Mouse (Mus musculus) layer of hippocampus, adult 2 months (tissue): Measurements from ENCODE around the gene Gm5134. TPM values are rescaled to one million over a fixed set of nuclear protein-coding genes. Genes with fewer than 3 reads are reported as not detected.

Source experiments
- DNase-seq, 2 experiments: peaks; one replicate each; pipeline ENCODE4 v3.0.0; 2022; ENCODE audit warnings: low spot score in 2 of 2
- H3K27ac ChIP-seq: fragments of 200-600 bp; 2 replicates; pipeline ENCODE4 v1.8.1; 2022
- H3K4me3 ChIP-seq: fragments of 200-600 bp; 2 replicates; pipeline ENCODE4 v1.8.1; 2022; ENCODE audit warnings: mild to moderate bottlenecking
- CTCF ChIP-seq: fragments of 200-600 bp; conservative IDR thresholded peaks from 2 replicates; pipeline ENCODE4 v1.8.1; 2022; ENCODE audit warnings: antibody characterized with exemption, mild to moderate bottlenecking, moderate library complexity
- microRNA-seq, 2 experiments: library from miRNA; unstranded; fragments of <30 nt; microRNA quantifications; one replicate each; pipeline ENCODE4 v1.2.0; 2021
- total RNA-seq, 2 experiments: library from RNA; stranded (reverse); gene quantifications; 2 replicates each; pipeline ENCODE4 v1.2.3; 2021

The Gm5134 gene
- total RNA-seq, 2 experiments from 2014 or later = not detected

DNA sequence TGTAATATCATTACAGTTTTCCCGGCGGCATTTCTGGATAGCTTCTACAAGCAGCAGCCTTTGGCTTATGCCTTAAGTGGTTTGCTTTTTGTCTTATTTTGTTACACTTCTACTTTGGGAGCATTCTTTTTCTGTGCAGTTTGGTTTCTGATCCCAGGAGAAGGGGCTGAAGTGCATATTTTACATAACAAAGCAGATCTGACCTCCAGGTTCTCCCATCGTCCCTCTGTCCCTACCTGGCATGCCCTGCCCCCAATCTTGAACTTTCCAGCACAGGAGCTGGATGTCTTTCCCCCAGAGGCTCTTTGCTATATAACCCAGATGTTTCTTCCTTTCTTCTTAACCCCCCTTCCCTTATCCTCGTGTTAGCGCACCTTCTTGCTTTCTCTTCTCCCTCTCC is 91.0 kb downstream of the Gm5134 start:
- no peak for TF ChIP-seq CTCF
- Histone ChIP-seq H3K4me3 (no peak overlapping the region), H3K27ac (no peak overlapping the region)
- no peak for DNase-seq

DNA sequence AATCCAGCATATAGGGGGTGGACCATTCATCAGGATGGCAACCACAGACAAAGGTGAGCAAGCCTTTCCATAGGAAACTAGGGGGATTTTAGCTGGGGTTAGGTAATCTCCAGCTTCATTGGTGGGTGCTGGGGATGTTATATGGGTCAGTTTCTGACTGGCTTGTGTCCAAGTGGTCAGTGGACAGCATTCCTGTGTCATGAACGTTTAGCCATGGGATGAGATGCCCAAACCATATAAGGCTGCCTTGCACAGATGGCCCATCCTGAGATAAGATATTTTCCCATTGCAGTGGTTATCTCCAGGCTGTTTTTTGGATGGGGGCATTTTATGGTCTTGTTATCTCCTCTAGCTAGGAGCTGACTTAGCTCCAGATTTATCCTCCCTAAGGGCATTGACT is 92.4 kb downstream of the Gm5134 start:
- no peak for TF ChIP-seq CTCF
- Histone ChIP-seq H3K4me3 (no peak overlapping the region), H3K27ac (no peak overlapping the region)
- DNase-seq = no peak

DNA sequence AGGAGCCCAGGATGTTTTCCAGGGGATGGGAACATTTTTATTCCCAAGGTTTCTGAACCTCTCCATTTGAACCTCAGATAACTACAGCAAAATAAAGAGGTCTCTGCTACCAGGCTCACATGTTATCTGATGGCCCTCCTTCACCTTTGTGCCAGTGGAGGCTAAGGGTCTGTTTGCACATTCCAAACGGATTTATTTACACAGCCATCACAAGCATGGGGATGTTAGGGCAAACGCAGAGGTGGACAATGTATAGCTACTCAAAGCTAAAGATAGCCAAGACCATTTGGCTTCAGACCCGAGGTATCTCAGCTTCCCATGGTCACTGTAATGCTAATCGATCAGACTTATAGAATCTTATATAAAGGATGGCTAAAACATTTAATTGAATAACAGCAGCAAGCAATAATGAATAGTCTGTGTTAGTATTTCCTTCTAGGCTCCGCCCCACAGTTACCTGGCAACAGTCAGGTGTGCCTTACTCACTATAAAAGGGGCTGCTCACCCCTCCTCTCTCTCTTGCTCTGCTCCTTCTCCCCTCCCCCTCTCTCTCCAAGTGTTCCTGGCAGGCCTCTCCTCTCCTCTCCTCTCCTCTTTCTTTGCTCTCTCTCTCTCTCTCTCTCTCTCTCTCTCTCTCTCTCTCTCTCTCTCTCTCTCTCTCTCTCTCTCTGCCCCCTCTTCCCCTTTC is 93.0 kb downstream of the Gm5134 start:
- Histone ChIP-seq H3K4me3 (no peak overlapping the region), H3K27ac (no peak overlapping the region)
- no peak for DNase-seq
- TF ChIP-seq CTCF = no peak

DNA sequence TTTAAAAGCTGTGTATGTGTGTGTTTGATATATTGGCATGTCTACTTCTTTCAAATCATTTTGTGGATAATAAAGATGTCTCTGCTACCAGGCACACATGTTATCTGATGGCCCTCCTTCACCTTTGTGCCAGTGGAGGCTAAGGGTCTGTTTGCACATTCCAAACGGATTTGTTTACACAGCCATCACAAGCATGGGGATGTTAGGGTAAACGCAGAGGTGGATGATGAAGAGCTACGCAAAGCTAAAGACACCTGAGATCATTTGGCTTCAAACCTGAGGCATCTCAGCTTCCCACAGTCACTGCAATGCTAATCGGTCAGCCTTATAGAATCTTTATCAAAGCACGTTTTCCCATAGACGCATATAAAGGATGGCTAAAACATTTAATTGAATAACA is 94.7 kb downstream of the Gm5134 start:
- H3K27ac ChIP-seq = no peak overlapping the region
- no peak overlapping the region for H3K4me3 ChIP-seq
- no peak for TF ChIP-seq CTCF
- no peak for DNase-seq

DNA sequence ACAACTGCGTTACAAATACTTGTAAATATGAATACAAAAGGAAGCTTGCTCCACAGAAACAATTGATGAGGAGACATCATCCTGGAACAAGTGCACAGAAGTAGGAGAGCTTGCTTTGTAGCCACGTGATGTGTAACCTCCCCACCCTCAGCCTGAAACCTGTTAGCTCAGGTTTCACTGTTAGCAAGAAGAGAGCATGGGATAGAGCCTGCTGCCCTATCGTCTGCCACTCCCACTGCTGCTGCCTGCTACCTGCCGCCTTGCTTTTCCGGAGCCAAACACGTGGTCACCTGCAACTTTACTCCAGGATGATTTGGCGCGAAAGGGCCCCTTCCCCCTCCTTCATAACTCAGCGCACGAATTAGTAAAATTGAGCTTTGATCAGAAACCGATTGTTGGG is 97.5 kb downstream of the Gm5134 start:
- Histone ChIP-seq H3K27ac (no peak overlapping the region), H3K4me3 (no peak overlapping the region)
- DNase-seq = no peak
- TF ChIP-seq CTCF = no peak

Small RNA genes lying within 50 kb of the gene (microRNA-seq; reads per million reads assigned to microRNA genes)
- gene Mir6409 = 0 reads per million in 2 experiments

Other genes with a start within 250 kb of the Gm5134 start
- 10 to 100 TPM; 68.0 to 70.4 TPM for gene Cabin1, start 190.2 kb upstream of the Gm5134 start, total RNA-seq
- gene Ddt, start 181.1 kb upstream of the Gm5134 start, total RNA-seq = 10 to 100 TPM; 42.3 to 46.4 TPM
- under 1 TPM in 1 of 2 experiments, not detected in 1; 0.56 TPM for gene Gm20441, start 173.6 kb upstream of the Gm5134 start, total RNA-seq
- gene Gstt3, start 173.1 kb upstream of the Gm5134 start, total RNA-seq = 1 to 10 TPM; 1.6 to 1.8 TPM
- gene Gstt1, start 155.9 kb upstream of the Gm5134 start, total RNA-seq = 1 to 10 TPM; 6.7 to 7.2 TPM
- not detected for gene Gstt4, start 132.0 kb upstream of the Gm5134 start, total RNA-seq
- 1 to 10 TPM; 4.7 TPM for gene Gstt2, start 117.1 kb upstream of the Gm5134 start, total RNA-seq
- gene Mif, start 94.3 kb upstream of the Gm5134 start, total RNA-seq = 100 to 1,000 TPM; 439 to 454 TPM
- gene Derl3, start 61.1 kb upstream of the Gm5134 start, total RNA-seq = 1 to 10 TPM; 3.2 to 5.0 TPM
- 10 to 100 TPM; 83.3 to 83.6 TPM for gene Smarcb1, start 32.9 kb upstream of the Gm5134 start, total RNA-seq
- gene Chchd10, start 21.4 kb upstream of the Gm5134 start, total RNA-seq = 100 to 1,000 TPM; 328 to 340 TPM
- 1 to 10 TPM; 1.5 to 1.8 TPM for gene Mmp11, start 18.0 kb upstream of the Gm5134 start, total RNA-seq
- under 1 TPM in 1 of 2 experiments, not detected in 1; 0.56 TPM for gene Gm867, start 13.8 kb upstream of the Gm5134 start, total RNA-seq
- gene Vpreb3, start 11.5 kb upstream of the Gm5134 start, total RNA-seq = not detected
- 10 to 100 TPM; 15.5 to 16.1 TPM for gene Zfp280b, start 78.1 kb downstream of the Gm5134 start, total RNA-seq
- gene Slc5a4b, start 156.4 kb downstream of the Gm5134 start, total RNA-seq = not detected
- gene Slc5a4a, start 192.9 kb downstream of the Gm5134 start, total RNA-seq = not detected